Mouse (Mus musculus) hindbrain, embryonic 16.5 days (tissue): ENCODE results near the gene Parp3. TPM values are rescaled to one million over a fixed set of nuclear protein-coding genes. Genes with fewer than 3 reads are reported as not detected.
A peak's percentile ranks its signal among the peaks of the same experiment; 100 is the strongest.

Source experiments
- ATAC-seq: fragments of 200-750 bp; cut with Nextera tagmentation; 2 replicates; pipeline ENCODE4 v1.8.0; 2017; ENCODE audit warnings: moderate TSS enrichment, moderate library complexity
- H3K27ac ChIP-seq: fragments of 300-500 bp; sonication (generic); 2 replicates; pipeline ENCODE4 v1.5.1; 2014; ENCODE audit warnings: low read depth, mild to moderate bottlenecking, control low read depth, low read length, moderate library complexity
- H3K27me3 ChIP-seq: fragments of 300-500 bp; sonication (generic); replicated peaks from 2 replicates; pipeline ENCODE4 v1.6.1; 2014; ENCODE audit warnings: low read length; ENCODE audit not compliant: control insufficient read depth, insufficient read depth
- H3K36me3 ChIP-seq: fragments of 300-500 bp; sonication (generic); 2 replicates; pipeline ENCODE4 v1.6.1; 2014; ENCODE audit warnings: mild to moderate bottlenecking, low read length, moderate library complexity, mixed read lengths; ENCODE audit not compliant: control insufficient read depth, insufficient read depth
- H3K4me1 ChIP-seq: fragments of 300-500 bp; sonication (generic); 2 replicates; pipeline ENCODE4 v1.6.1; 2014; ENCODE audit warnings: low read depth, low read length; ENCODE audit not compliant: control insufficient read depth, insufficient read depth
- H3K4me2 ChIP-seq: fragments of 300-500 bp; sonication (generic); 2 replicates; pipeline ENCODE4 v1.6.1; 2014; ENCODE audit warnings: mild to moderate bottlenecking, low read length, control low read depth, moderate library complexity
- H3K4me3 ChIP-seq: fragments of 300-500 bp; sonication (generic); 2 replicates; pipeline ENCODE4 v1.5.1; 2014; ENCODE audit warnings: mild to moderate bottlenecking, low read length, control low read depth, moderate library complexity
- H3K9ac ChIP-seq: fragments of 300-500 bp; sonication (generic); 2 replicates; pipeline ENCODE4 v1.6.1; 2014; ENCODE audit warnings: low read depth, mild to moderate bottlenecking, control low read depth, low read length, moderate library complexity
- H3K9me3 ChIP-seq: fragments of 300-500 bp; sonication (generic); 2 replicates; pipeline ENCODE4 v1.6.1; 2014; ENCODE audit warnings: mild to moderate bottlenecking, low read length, moderate library complexity; ENCODE audit not compliant: control insufficient read depth
- WGBS: fragments of 180-500 bp; shearing (Covaris S2); extraction: QIAGEN DNeasy Blood & Tissue Kit; methylation state at CpG from one replicate; pipeline ENCODE4 v1.1.7; 2014; 5-methylcytosine and 5-hydroxymethylcytosine counted together
- polyA plus RNA-seq: library from polyadenylated mRNA; unstranded; fragments of >200 nt; fragmentation: Nextera tagmentation; extraction: Ambion mirVana; gene quantifications from 2 replicates; pipeline ENCODE4 v1.2.1, GENCODE M21; 2015

The Parp3 gene
- polyA plus RNA-seq, 1 experiment from 2014 or later = 1.3 TPM

- no peaks in the 10 kb centered on the region for H3K9me3 ChIP-seq
- peak; percentile 92 for ATAC-seq
- WGBS = under 1% methylated on average over 48 of the region's 55 CpGs
Measured at GRCm38 (mm10) chr9:106429221-106430014, 47.3 kb downstream of the Parp3 start, which contains the start of gene Rpl29. Gene Rpl29, plus strand, starts transcription at chr9:106429454.

GRCm38 (mm10) chr9:106428719-106429220 is 48.0 kb downstream of the Parp3 start:
- peak overlapping the region; percentile 78 for H3K9ac ChIP-seq
- H3K36me3 ChIP-seq = peaks cover 16% of the 10 kb centered on the region
- H3K27ac ChIP-seq = peak overlapping the region; percentile 93
- peak overlapping the region; percentile 77 for H3K4me3 ChIP-seq
- H3K9me3 ChIP-seq = no peaks in the 10 kb centered on the region
- H3K27me3 ChIP-seq = no peaks in the 10 kb centered on the region
- peaks cover 5% of the 10 kb centered on the region for H3K4me1 ChIP-seq
- ATAC-seq = peak; percentile 71
- peak overlapping the region; percentile 81 for H3K4me2 ChIP-seq
- WGBS = 12% methylated on average over 11 of the region's 11 CpGs

More at GRCm38 (mm10) chr9:106429221-106430014, 47.3 kb downstream of the Parp3 start, which contains the start of gene Rpl29:
- Histone ChIP-seq H3K4me2 (peak within 1 kb of the TSS; percentile 85), H3K27ac (peak within 1 kb of the TSS; percentile 95), H3K27me3 (no peaks in the 10 kb centered on the region), H3K4me3 (peak within 1 kb of the TSS; percentile 77), H3K9ac (peak within 1 kb of the TSS; percentile 93), H3K36me3 (peaks cover 16% of the 10 kb centered on the region), H3K4me1 (peaks cover 5% of the 10 kb centered on the region)

GRCm38 (mm10) chr9:106421865-106422160 is 54.9 kb downstream of the Parp3 start:
- H3K4me1 ChIP-seq = peaks cover 29% of the 10 kb centered on the region
- no peaks in the 10 kb centered on the region for H3K27me3 ChIP-seq
- no peaks in the 10 kb centered on the region for H3K9me3 ChIP-seq
- no peaks in the 10 kb centered on the region for H3K36me3 ChIP-seq
- ATAC-seq = peak; percentile 86
- no peak overlapping the region for H3K27ac ChIP-seq
- H3K4me2 ChIP-seq = peak overlapping the region; percentile 42
- H3K9ac ChIP-seq = no peak overlapping the region
- 0% methylated on average over 3 of the region's 3 CpGs for WGBS
- H3K4me3 ChIP-seq = no peak overlapping the region

- Histone ChIP-seq H3K4me1 (peaks cover 29% of the 10 kb centered on the region), H3K4me2 (peak overlapping the region; percentile 42), H3K27ac (no peak overlapping the region), H3K9me3 (no peaks in the 10 kb centered on the region), H3K36me3 (no peaks in the 10 kb centered on the region), H3K9ac (no peak overlapping the region), H3K4me3 (no peak overlapping the region), H3K27me3 (no peaks in the 10 kb centered on the region)
- ATAC-seq = peak; percentile 22
- 6% methylated on average over 18 of the region's 18 CpGs for WGBS
Measured at GRCm38 (mm10) chr9:106421033-106421864, 55.5 kb downstream of the Parp3 start.

- no peak overlapping the region for H3K27ac ChIP-seq
- peak overlapping the region; percentile 42 for H3K4me2 ChIP-seq
- no peaks in the 10 kb centered on the region for H3K36me3 ChIP-seq
- no peaks in the 10 kb centered on the region for H3K27me3 ChIP-seq
- no peak overlapping the region for H3K9ac ChIP-seq
- H3K4me3 ChIP-seq = no peak overlapping the region
- H3K4me1 ChIP-seq = peaks cover 29% of the 10 kb centered on the region
- ATAC-seq = no peak
- WGBS = 4% methylated on average over 2 of the region's 2 CpGs
- no peaks in the 10 kb centered on the region for H3K9me3 ChIP-seq
Measured at GRCm38 (mm10) chr9:106420608-106421007, 56.1 kb downstream of the Parp3 start.

Other genes with a start within 250 kb of the Parp3 start
- gene Alas1, start 228.3 kb downstream of the Parp3 start, polyA plus RNA-seq = 105 and 112 TPM in 2 replicates
- gene Poc1a, start 195.9 kb downstream of the Parp3 start, polyA plus RNA-seq = 8.9 and 9.7 TPM in 2 replicates
- 12.5 and 13.1 TPM in 2 replicates for gene Dusp7, start 108.3 kb downstream of the Parp3 start, polyA plus RNA-seq
- gene Rpl29, start 47.5 kb downstream of the Parp3 start, polyA plus RNA-seq = 603 and 620 TPM in 2 replicates
- 26.2 and 26.6 TPM in 2 replicates for gene Acy1, start 38.6 kb downstream of the Parp3 start, polyA plus RNA-seq
- 12.1 and 13.2 TPM in 2 replicates for gene Abhd14b, start 29.5 kb downstream of the Parp3 start, polyA plus RNA-seq
- 83.8 and 87.8 TPM in 2 replicates for gene Abhd14a, start 29.3 kb downstream of the Parp3 start, polyA plus RNA-seq
- 228 and 235 TPM in 2 replicates for gene Pcbp4, start 23.7 kb downstream of the Parp3 start, polyA plus RNA-seq
- 1.3 and 1.4 TPM in 2 replicates for gene Gpr62, start 11.0 kb downstream of the Parp3 start, polyA plus RNA-seq
- 43.1 and 43.9 TPM in 2 replicates for gene Rrp9, start 986 bp downstream of the Parp3 start, polyA plus RNA-seq
- not detected in 2 replicates for gene Iqcf1, start 23.0 kb upstream of the Parp3 start, polyA plus RNA-seq
- gene Iqcf5, start 37.6 kb upstream of the Parp3 start, polyA plus RNA-seq = not detected in 2 replicates
- gene Iqcf3, start 84.7 kb upstream of the Parp3 start, polyA plus RNA-seq = not detected in 2 replicates
- not detected in 2 replicates for gene Iqcf4, start 94.0 kb upstream of the Parp3 start, polyA plus RNA-seq
- gene Iqcf6, start 149.6 kb upstream of the Parp3 start, polyA plus RNA-seq = not detected in 2 replicates
- gene Grm2, start 179.1 kb upstream of the Parp3 start, polyA plus RNA-seq = 11.3 and 12.3 TPM in 2 replicates
- 86.1 and 91.0 TPM in 2 replicates for gene Tex264, start 209.0 kb upstream of the Parp3 start, polyA plus RNA-seq